Mouse (Mus musculus): Measurements from ENCODE around the gene Zfp612. TPM values are rescaled to one million over a fixed set of nuclear protein-coding genes. Genes with fewer than 3 reads are reported as not detected.
A peak's percentile ranks its signal among the peaks of the same experiment; 100 is the strongest.

The Zfp612 gene
- polyA plus RNA-seq, 1 experiment: 1.00 TPM

GRCm38 (mm10) chr8:110058207-110058606 is 21.3 kb upstream of the Zfp612 start:
- TF ChIP-seq POLR2A (IDR thresholded peaks at IDR 0.05; ENCODE audit: borderline replicate concordance, control insufficient read depth, low read depth, low read length) (no peak), CTCF (IDR thresholded peaks at IDR 0.05; ENCODE audit: control insufficient read depth, insufficient read depth, low read length) (no peak)
- no peak overlapping the region for H3K4me3 ChIP-seq (replicated peaks; ENCODE audit: control insufficient read depth, low read depth, low read length)
- H3K27ac ChIP-seq (ENCODE audit: control insufficient read depth, insufficient read depth, low read depth, low read length, poor library complexity): no peak overlapping the region
- WGBS: 65% methylated on average over 8 of the region's 8 CpGs
- no peaks in the 10 kb centered on the region for H3K4me1 ChIP-seq (ENCODE audit: control insufficient read depth, insufficient read depth, low read length)

GRCm38 (mm10) chr8:110064161-110064560 is 15.4 kb upstream of the Zfp612 start:
- whole genome bisulfite sequencing: 64% methylated on average over 9 of the region's 9 CpGs
- no peak overlapping the region for H3K27ac ChIP-seq (ENCODE audit: control insufficient read depth, insufficient read depth, low read depth, low read length, poor library complexity)
- H3K4me3 ChIP-seq (replicated peaks; ENCODE audit: control insufficient read depth, low read depth, low read length): no peak overlapping the region
- H3K4me1 ChIP-seq (ENCODE audit: control insufficient read depth, insufficient read depth, low read length): no peaks in the 10 kb centered on the region
- TF ChIP-seq CTCF (IDR thresholded peaks at IDR 0.05; ENCODE audit: control insufficient read depth, insufficient read depth, low read length) (no peak), POLR2A (IDR thresholded peaks at IDR 0.05; ENCODE audit: borderline replicate concordance, control insufficient read depth, low read depth, low read length) (no peak)

- no peak for TF ChIP-seq CTCF (IDR thresholded peaks at IDR 0.05; ENCODE audit: control insufficient read depth, insufficient read depth, low read length)
- TF ChIP-seq POLR2A (IDR thresholded peaks at IDR 0.05; ENCODE audit: borderline replicate concordance, control insufficient read depth, low read depth, low read length): no peak
- H3K27ac ChIP-seq (ENCODE audit: control insufficient read depth, insufficient read depth, low read depth, low read length, poor library complexity): no peak overlapping the region
- H3K4me3 ChIP-seq (replicated peaks; ENCODE audit: control insufficient read depth, low read depth, low read length): no peak overlapping the region
- WGBS: 89% methylated on average over 18 of the region's 18 CpGs
- H3K4me1 ChIP-seq (ENCODE audit: control insufficient read depth, insufficient read depth, low read length): no peaks in the 10 kb centered on the region
These were observed 14.8 kb upstream of the Zfp612 start for GRCm38 (mm10) chr8:110064606-110065365.

GRCm38 (mm10) chr8:110065676-110066075 is 13.9 kb upstream of the Zfp612 start:
- no peak overlapping the region for H3K27ac ChIP-seq (ENCODE audit: control insufficient read depth, insufficient read depth, low read depth, low read length, poor library complexity)
- no peak for TF ChIP-seq CTCF (IDR thresholded peaks at IDR 0.05; ENCODE audit: control insufficient read depth, insufficient read depth, low read length)
- TF ChIP-seq POLR2A (IDR thresholded peaks at IDR 0.05; ENCODE audit: borderline replicate concordance, control insufficient read depth, low read depth, low read length): no peak
- H3K4me3 ChIP-seq (replicated peaks; ENCODE audit: control insufficient read depth, low read depth, low read length): no peak overlapping the region
- H3K4me1 ChIP-seq (ENCODE audit: control insufficient read depth, insufficient read depth, low read length): no peaks in the 10 kb centered on the region
- WGBS: 74% methylated on average over 4 of the region's 4 CpGs

GRCm38 (mm10) chr8:110069706-110070105 is 9.8 kb upstream of the Zfp612 start:
- TF ChIP-seq CTCF (IDR thresholded peaks at IDR 0.05; ENCODE audit: control insufficient read depth, insufficient read depth, low read length) (no peak), POLR2A (IDR thresholded peaks at IDR 0.05; ENCODE audit: borderline replicate concordance, control insufficient read depth, low read depth, low read length) (no peak)
- H3K4me1 ChIP-seq (ENCODE audit: control insufficient read depth, insufficient read depth, low read length): no peaks in the 10 kb centered on the region
- 80% methylated on average over 4 of the region's 4 CpGs for WGBS
- H3K27ac ChIP-seq (ENCODE audit: control insufficient read depth, insufficient read depth, low read depth, low read length, poor library complexity): no peak overlapping the region
- no peak overlapping the region for H3K4me3 ChIP-seq (replicated peaks; ENCODE audit: control insufficient read depth, low read depth, low read length)

- TF ChIP-seq POLR2A (IDR thresholded peaks at IDR 0.05; ENCODE audit: borderline replicate concordance, control insufficient read depth, low read depth, low read length): no peak
- TF ChIP-seq CTCF (IDR thresholded peaks at IDR 0.05; ENCODE audit: control insufficient read depth, insufficient read depth, low read length): peak; percentile 78
- 19% methylated on average over 9 of the region's 9 CpGs for WGBS
- H3K4me1 ChIP-seq (ENCODE audit: control insufficient read depth, insufficient read depth, low read length): no peaks in the 10 kb centered on the region
- H3K4me3 ChIP-seq (replicated peaks; ENCODE audit: control insufficient read depth, low read depth, low read length): no peak overlapping the region
- H3K27ac ChIP-seq (ENCODE audit: control insufficient read depth, insufficient read depth, low read depth, low read length, poor library complexity): no peak overlapping the region
These were observed 7.9 kb upstream of the Zfp612 start for GRCm38 (mm10) chr8:110071600-110071999.

GRCm38 (mm10) chr8:110074496-110074895 is 5.0 kb upstream of the Zfp612 start:
- Histone ChIP-seq H3K4me1 (ENCODE audit: control insufficient read depth, insufficient read depth, low read length) (no peaks in the 10 kb centered on the region), H3K27ac (ENCODE audit: control insufficient read depth, insufficient read depth, low read depth, low read length, poor library complexity) (no peak overlapping the region), H3K4me3 (replicated peaks; ENCODE audit: control insufficient read depth, low read depth, low read length) (no peak overlapping the region)
- 75% methylated on average over 8 of the region's 8 CpGs for WGBS
- no peak for TF ChIP-seq CTCF (IDR thresholded peaks at IDR 0.05; ENCODE audit: control insufficient read depth, insufficient read depth, low read length)
- TF ChIP-seq POLR2A (IDR thresholded peaks at IDR 0.05; ENCODE audit: borderline replicate concordance, control insufficient read depth, low read depth, low read length): no peak

GRCm38 (mm10) chr8:110082416-110083105 is 3.0 kb downstream of the Zfp612 start:
- 79% methylated on average over 11 of the region's 11 CpGs for WGBS
- H3K4me1 ChIP-seq (ENCODE audit: control insufficient read depth, insufficient read depth, low read length): no peaks in the 10 kb centered on the region
- TF ChIP-seq POLR2A (IDR thresholded peaks at IDR 0.05; ENCODE audit: borderline replicate concordance, control insufficient read depth, low read depth, low read length) (no peak), CTCF (IDR thresholded peaks at IDR 0.05; ENCODE audit: control insufficient read depth, insufficient read depth, low read length) (no peak)
- no peak overlapping the region for H3K27ac ChIP-seq (ENCODE audit: control insufficient read depth, insufficient read depth, low read depth, low read length, poor library complexity)
- no peak overlapping the region for H3K4me3 ChIP-seq (replicated peaks; ENCODE audit: control insufficient read depth, low read depth, low read length)
